27 mouse cellular contexts compared by ENCODE assay signal in the genomic region with DNA sequence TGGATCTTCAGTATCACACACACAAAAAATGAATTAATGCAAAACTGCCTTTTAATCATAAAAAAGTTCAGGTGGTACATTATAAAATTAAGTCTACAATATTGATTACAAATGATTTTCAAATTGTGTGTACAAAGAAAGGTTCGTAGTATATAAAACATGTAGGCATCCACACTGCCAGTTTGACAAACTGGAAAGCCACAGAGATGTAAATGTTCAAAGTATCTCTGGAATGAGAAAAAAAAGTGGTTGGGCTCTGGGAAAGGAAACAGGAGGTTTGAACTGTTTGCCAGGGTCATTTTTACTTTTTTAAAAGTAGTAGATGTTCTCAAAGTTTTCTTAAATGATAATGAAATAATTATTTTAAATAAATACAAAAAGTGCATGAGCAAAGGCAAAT. TPM values are rescaled to one million over a fixed set of nuclear protein-coding genes. Genes with fewer than 3 reads are reported as not detected.
DNase-seq lines count a peak whose midpoint lies in the region; ATAC-seq and TF ChIP-seq lines count a peak whose summit lies in the region.
"Had no signal": no experiment of that assay in that cellular context is flagged by ENCODE, and none has a peak within 500 bp of the region (broad histone marks: within the 10 kb centered on the region; RNA-seq: fewer than 3 reads in every experiment).

No protein-coding gene starts in this region.

- TF ChIP-seq EP300 in liver, postnatal 0 days (IDR thresholded peaks at IDR 0.05; ENCODE audit: low read depth), result no peak

- H3K36me3 ChIP-seq in embryonic facial prominence, embryonic 14.5 days (ENCODE audit: control insufficient read depth, insufficient read depth, low read length), result peaks cover 44% of the 10 kb centered on the region
- peaks cover 56% of the 10 kb centered on the region for H3K36me3 ChIP-seq in embryonic facial prominence, embryonic 10.5 days (replicated peaks)
- H3K36me3 ChIP-seq in heart, embryonic 15.5 days, result peaks cover 9% of the 10 kb centered on the region
- H3K36me3 ChIP-seq in liver, postnatal 0 days (replicated peaks; ENCODE audit: insufficient read depth, low read length), result no peaks in the 10 kb centered on the region

- H3K9me3 ChIP-seq in embryonic facial prominence, embryonic 14.5 days (ENCODE audit: control insufficient read depth, low read length), result no peaks in the 10 kb centered on the region
- no peaks in the 10 kb centered on the region for H3K9me3 ChIP-seq in embryonic facial prominence, embryonic 10.5 days
- H3K9me3 ChIP-seq in heart, embryonic 15.5 days (replicated peaks), result no peaks in the 10 kb centered on the region
- H3K9me3 ChIP-seq in liver, postnatal 0 days (ENCODE audit: low read length), result no peaks in the 10 kb centered on the region
- H3K9me3 ChIP-seq: forebrain, embryonic 13.5 days; megakaryocyte, embryonic 14.5 days; midbrain, embryonic 13.5 days had no signal

- H3K27ac ChIP-seq in embryonic facial prominence, embryonic 14.5 days (replicated peaks; ENCODE audit: low read depth, low read length), result no peak overlapping the region
- H3K27ac ChIP-seq in embryonic facial prominence, embryonic 10.5 days (replicated peaks), result no peak overlapping the region
- H3K27ac ChIP-seq in heart, embryonic 15.5 days, result peak overlapping the region; percentile 55
- H3K27ac ChIP-seq in liver, postnatal 0 days (ENCODE audit: low read depth), result peak overlapping the region; percentile 67
- H3K27ac ChIP-seq: forebrain, embryonic 13.5 days; hindbrain, embryonic 14.5 days; left cerebral cortex, adult 2 months; liver, embryonic 14.5 days; midbrain, embryonic 13.5 days had no signal

- H3K27me3 ChIP-seq in embryonic facial prominence, embryonic 14.5 days (replicated peaks; ENCODE audit: control insufficient read depth, insufficient read depth, low read length), result no peaks in the 10 kb centered on the region
- no peaks in the 10 kb centered on the region for H3K27me3 ChIP-seq in embryonic facial prominence, embryonic 10.5 days (replicated peaks; ENCODE audit: low read depth, poor library complexity, severe bottlenecking)
- no peaks in the 10 kb centered on the region for H3K27me3 ChIP-seq in heart, embryonic 15.5 days
- H3K27me3 ChIP-seq in liver, postnatal 0 days (ENCODE audit: insufficient read depth, low read length), result no peaks in the 10 kb centered on the region
- H3K27me3 ChIP-seq: forebrain, embryonic 13.5 days; megakaryocyte, embryonic 14.5 days; midbrain, embryonic 13.5 days had no signal

- no peak overlapping the region for H3K9ac ChIP-seq in embryonic facial prominence, embryonic 14.5 days (ENCODE audit: low read depth, low read length)
- H3K9ac ChIP-seq in heart, embryonic 15.5 days, result no peak overlapping the region
- H3K9ac ChIP-seq in liver, postnatal 0 days (replicated peaks), result no peak overlapping the region
- H3K9ac ChIP-seq: forebrain, embryonic 13.5 days; hindbrain, embryonic 14.5 days; liver, embryonic 14.5 days; midbrain, embryonic 13.5 days had no signal

- H3K4me1 ChIP-seq in embryonic facial prominence, embryonic 14.5 days (ENCODE audit: control insufficient read depth, insufficient read depth, low read length), result peaks cover 3% of the 10 kb centered on the region; the same call in 1 of the 2 replicates
- peaks cover 7% of the 10 kb centered on the region for H3K4me1 ChIP-seq in embryonic facial prominence, embryonic 10.5 days
- peaks cover 61% of the 10 kb centered on the region for H3K4me1 ChIP-seq in heart, embryonic 15.5 days (replicated peaks)
- H3K4me1 ChIP-seq in liver, postnatal 0 days (ENCODE audit: insufficient read depth), result peaks cover 16% of the 10 kb centered on the region; the same call in 1 of the 2 replicates

- peak; percentile 31 for DNase-seq in embryonic facial prominence, embryonic 14.5 days (ENCODE audit: low spot score)
- DNase-seq in embryonic facial prominence, embryonic 10.5 days (ENCODE audit: low spot score), result no peak
- DNase-seq in heart, adult 8-10 months (ENCODE audit: low spot score), result no peak
- no peak for DNase-seq in liver, postnatal 0 days
- DNase-seq in liver (no peak), NIH3T3 (ENCODE audit: low read depth) (peak; percentile 64)
- no peak for DNase-seq in cerebellum, adult 11-12 months
- DNase-seq: adrenal gland, postnatal 25 days; cerebellum, adult 9-11 months; thymus, postnatal 36 days had no signal

- H3K4me3 ChIP-seq in embryonic facial prominence, embryonic 14.5 days (ENCODE audit: low read depth, low read length), result no peak overlapping the region
- H3K4me3 ChIP-seq in embryonic facial prominence, embryonic 10.5 days, result no peak overlapping the region
- H3K4me3 ChIP-seq in heart, embryonic 15.5 days, result no peak overlapping the region
- no peak overlapping the region for H3K4me3 ChIP-seq in liver, postnatal 0 days (ENCODE audit: low read depth, low read length)
- H3K4me3 ChIP-seq: forebrain, embryonic 13.5 days; left cerebral cortex, adult 2 months; megakaryocyte, embryonic 14.5 days; midbrain, embryonic 13.5 days had no signal

- 48% methylated on average over 1 of the region's 1 CpGs for WGBS in embryonic facial prominence, embryonic 14.5 days
- WGBS in embryonic facial prominence, embryonic 10.5 days, result 89% methylated on average over 1 of the region's 1 CpGs
- WGBS in heart, embryonic 15.5 days, result 23% methylated on average over 1 of the region's 1 CpGs
- WGBS in liver, postnatal 0 days (ENCODE audit: insufficient replicate concordance), result 65% methylated on average over 1 of the region's 1 CpGs

- ATAC-seq in embryonic facial prominence, embryonic 14.5 days (ENCODE audit: low read depth), result no peak
- no peak for ATAC-seq in heart, embryonic 15.5 days (replicated peaks; ENCODE audit: insufficient number of reproducible peaks, insufficient read depth, low FRiP score, low read depth)
- ATAC-seq in liver, postnatal 0 days, result no peak
- ATAC-seq: forebrain, embryonic 13.5 days; inflammation-experienced regulatory T-cells, adult 6 months; midbrain, embryonic 13.5 days had no signal

- H3K4me2 ChIP-seq in embryonic facial prominence, embryonic 14.5 days (ENCODE audit: low read depth, low read length), result no peak overlapping the region
- no peak overlapping the region for H3K4me2 ChIP-seq in heart, embryonic 15.5 days
- H3K4me2 ChIP-seq in liver, postnatal 0 days (ENCODE audit: low read depth, low read length), result no peak overlapping the region
- H3K4me2 ChIP-seq: forebrain, embryonic 13.5 days; hindbrain, embryonic 14.5 days; midbrain, embryonic 13.5 days had no signal

- no peak for TF ChIP-seq CTCF in liver, postnatal 0 days (IDR thresholded peaks at IDR 0.05; ENCODE audit: low read depth)

RNA-seq across cellular contexts. Expression of gene Lrrc42, which starts 7.3 kb away (rescaled TPM):
- 75.2 and 77.6 TPM in 2 replicates for polyA plus RNA-seq in embryonic facial prominence, embryonic 14.5 days (2014; fragmentation: Nextera tagmentation; extraction: Ambion mirVana)
- polyA plus RNA-seq in embryonic facial prominence, embryonic 10.5 days (2016; fragmentation: Nextera tagmentation; extraction: Ambion mirVana), result 80.0 and 83.3 TPM in 2 replicates
- polyA plus RNA-seq in heart, embryonic 15.5 days (2015; fragmentation: Nextera tagmentation; extraction: Ambion mirVana), result 38.8 and 50.1 TPM in 2 replicates
- total RNA-seq in heart, adult 8-10 months (2022), result 10 to 100 TPM in 2 of 4 experiments, 1 to 10 TPM in 2; 8.5 to 11.0 (median 10.2) TPM
- 15.0 and 15.9 TPM in 2 replicates for polyA plus RNA-seq in liver, postnatal 0 days (2015; fragmentation: Nextera tagmentation; extraction: Ambion mirVana)

RNA-seq across cellular contexts. Expression of gene Hspb11, which starts 7.4 kb away (rescaled TPM):
- 43.1 and 50.6 TPM in 2 replicates for polyA plus RNA-seq in embryonic facial prominence, embryonic 14.5 days (2014; fragmentation: Nextera tagmentation; extraction: Ambion mirVana)
- 22.2 and 24.6 TPM in 2 replicates for polyA plus RNA-seq in embryonic facial prominence, embryonic 10.5 days (2016; fragmentation: Nextera tagmentation; extraction: Ambion mirVana)
- 26.9 and 40.2 TPM in 2 replicates for polyA plus RNA-seq in heart, embryonic 15.5 days (2015; fragmentation: Nextera tagmentation; extraction: Ambion mirVana)
- total RNA-seq in heart, adult 8-10 months (2022), result 10 to 100 TPM; 10.1 to 12.3 (median 10.2) TPM
- 17.4 and 18.1 TPM in 2 replicates for polyA plus RNA-seq in liver, postnatal 0 days (2015; fragmentation: Nextera tagmentation; extraction: Ambion mirVana)

RNA-seq across cellular contexts. Expression of gene Ldlrad1, which starts 37.1 kb away (rescaled TPM):
- polyA plus RNA-seq in embryonic facial prominence, embryonic 14.5 days (2014; fragmentation: Nextera tagmentation; extraction: Ambion mirVana), result 0.18 TPM in 1 of 2 replicates, not detected in the other
- not detected in 2 replicates for polyA plus RNA-seq in embryonic facial prominence, embryonic 10.5 days (2016; fragmentation: Nextera tagmentation; extraction: Ambion mirVana)
- not detected in 2 replicates for polyA plus RNA-seq in heart, embryonic 15.5 days (2015; fragmentation: Nextera tagmentation; extraction: Ambion mirVana)
- not detected for total RNA-seq in heart, adult 8-10 months (2022)
- polyA plus RNA-seq in liver, postnatal 0 days (2015; fragmentation: Nextera tagmentation; extraction: Ambion mirVana), result not detected in 2 replicates
- total RNA-seq: common myeloid progenitor, adult 5-6 weeks; gastrocnemius, adult 18-20 months; heart, postnatal 25 days; layer of hippocampus, postnatal 10 days; left cerebral cortex, adult 2 months; left cerebral cortex, postnatal 36 days had no signal
- polyA plus RNA-seq: brain, embryonic 14.5 days; embryonic facial prominence, embryonic 11.5 days; forebrain, embryonic 13.5 days; hindbrain, embryonic 14.5 days; kidney, embryonic 16.5 days; liver, embryonic 14.5 days; midbrain, embryonic 13.5 days; neural tube, embryonic 11.5 days had no signal

Comparison
In these comparisons a context has a peak if more than half of its experiments do, and no peak if none do; other contexts are left out.
1. DNase-seq: peak in embryonic facial prominence, embryonic 14.5 days (single experiment) and NIH3T3 (single experiment); none in embryonic facial prominence, embryonic 10.5 days (single experiment), heart, adult 8-10 months (single experiment), liver, postnatal 0 days (single experiment), liver (single experiment) and cerebellum, adult 11-12 months (single experiment).
2. H3K27ac ChIP-seq: peak in heart, embryonic 15.5 days (single experiment) and liver, postnatal 0 days (single experiment); none in embryonic facial prominence, embryonic 14.5 days (single experiment) and embryonic facial prominence, embryonic 10.5 days (single experiment).